Mouse (Mus musculus) heart, adult 9 months (tissue): ENCODE data around the gene Gm26741.

Experiments
- DNase-seq, 2 experiments: peaks; one replicate each; pipeline ENCODE4 v3.0.0; 2022; ENCODE audit warnings: low spot score in 2 of 2

Gm26741 gene

DNA sequence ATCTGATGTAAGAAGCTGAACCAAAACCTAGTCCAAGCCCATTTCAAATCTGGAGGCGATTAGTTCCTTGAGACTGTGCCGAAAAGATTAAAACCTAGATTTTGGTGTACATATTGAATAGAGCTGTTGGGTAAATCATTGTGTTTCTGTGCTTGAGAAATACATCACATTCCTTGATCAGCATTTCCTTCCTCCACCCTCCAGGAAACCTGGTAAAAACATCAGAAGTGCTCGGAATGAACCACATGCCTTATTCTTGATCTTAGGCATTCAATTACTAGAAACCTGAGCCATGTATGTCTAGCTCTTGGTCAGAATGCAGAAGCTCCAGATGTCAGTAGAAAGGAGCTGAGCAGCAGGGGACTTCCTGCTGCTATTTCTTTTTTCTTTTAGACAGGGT lies 30.9 kb downstream of the Gm26741 start:
- peak; percentile 57 to 74 for DNase-seq

DNA sequence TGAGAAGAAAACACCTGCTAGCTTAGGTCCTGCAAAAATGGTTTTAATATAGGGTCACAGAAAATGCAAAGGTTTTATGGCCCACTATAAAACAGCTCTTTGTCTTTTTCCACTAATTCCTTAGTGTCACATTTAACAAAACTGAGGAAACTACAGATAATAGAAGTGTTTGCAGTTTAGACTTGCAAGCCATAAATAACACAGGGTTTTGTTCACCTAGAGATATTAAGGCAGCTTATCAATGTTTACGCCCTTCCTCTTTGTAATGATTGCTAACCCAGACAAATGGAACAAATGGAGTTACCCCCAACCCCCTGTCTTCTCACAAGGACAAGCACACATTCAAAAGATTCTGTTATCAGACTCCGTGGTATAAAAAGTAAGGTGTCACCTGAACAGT lies 32.6 kb downstream of the Gm26741 start:
- DNase-seq, result no peak

DNA sequence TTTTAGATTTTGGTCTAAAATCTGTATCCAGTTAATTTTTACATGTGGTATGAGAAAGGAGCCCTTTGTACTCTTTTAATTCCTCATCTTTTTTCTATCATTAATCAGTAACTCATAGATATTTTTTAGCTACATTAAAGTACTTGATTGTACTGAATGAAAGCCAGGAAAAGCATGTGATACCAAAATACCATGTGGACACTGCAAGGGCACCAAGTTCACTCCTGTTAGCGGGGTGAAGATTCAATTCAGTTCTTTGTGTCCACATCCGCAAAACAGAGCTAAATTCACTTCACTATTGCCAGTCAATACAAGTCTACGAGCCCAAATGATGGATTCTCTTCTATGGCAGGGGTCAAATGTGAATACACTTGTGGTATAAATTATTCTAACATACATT lies 38.1 kb downstream of the Gm26741 start:
- DNase-seq, result no peak

DNA sequence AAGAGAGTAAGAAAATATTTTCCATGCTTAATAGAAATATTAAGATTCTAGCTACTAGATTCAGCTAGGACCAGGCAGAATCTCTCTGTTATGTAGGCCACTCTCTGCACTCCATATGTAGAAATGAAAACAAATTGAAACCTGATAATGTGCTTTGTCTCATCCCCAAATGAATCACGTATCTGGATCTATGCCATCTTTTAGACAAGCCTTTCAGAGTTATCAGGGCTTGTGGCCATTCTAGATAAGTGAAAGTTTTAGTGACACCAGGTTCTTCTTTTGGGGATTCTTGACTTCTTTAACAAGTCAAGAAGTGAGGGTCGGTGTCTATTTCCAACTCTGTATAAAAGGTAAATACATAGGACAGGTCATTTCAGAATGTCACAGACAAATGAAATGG lies 40.1 kb downstream of the Gm26741 start:
- DNase-seq, result no peak

DNA sequence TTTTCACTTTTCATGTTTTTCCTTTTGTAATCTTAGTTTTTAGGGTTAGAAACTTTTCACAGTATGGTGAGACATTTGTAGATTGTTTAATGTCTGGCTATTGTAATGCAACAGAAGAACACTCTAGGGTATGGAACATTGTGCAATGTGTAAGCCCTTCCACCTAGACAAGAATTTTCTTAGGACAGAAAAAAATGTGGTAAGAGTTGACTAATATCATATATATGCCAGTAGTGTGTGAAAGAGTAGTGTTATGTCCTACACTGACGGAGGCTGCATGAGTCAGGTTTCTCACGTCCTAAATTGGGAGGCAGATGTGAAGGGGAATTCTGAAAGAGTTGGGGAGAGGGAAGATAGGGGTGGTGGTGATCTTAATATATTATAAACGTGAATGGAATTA lies 41.2 kb downstream of the Gm26741 start:
- no peak for DNase-seq

DNA sequence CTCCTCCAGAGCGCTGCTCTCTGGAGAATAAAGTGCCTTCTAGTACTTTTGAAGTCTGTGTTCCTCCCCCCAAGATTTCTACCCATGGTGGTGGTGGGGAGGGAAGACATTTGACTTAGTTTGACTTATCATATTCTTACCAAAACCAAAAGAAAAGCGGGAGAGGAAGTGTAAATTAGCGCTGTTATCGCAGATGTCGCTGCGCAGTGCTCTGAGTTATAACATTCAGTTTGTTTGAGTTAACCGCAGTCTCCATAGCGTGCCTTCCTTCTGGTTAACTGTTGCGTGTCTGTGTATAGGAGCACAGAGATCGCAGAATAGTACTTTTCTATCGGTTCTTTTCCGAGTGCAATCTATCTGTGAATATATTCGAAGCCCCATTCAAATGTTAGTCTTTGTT lies 46.6 kb downstream of the Gm26741 start:
- DNase-seq, result no peak

DNA sequence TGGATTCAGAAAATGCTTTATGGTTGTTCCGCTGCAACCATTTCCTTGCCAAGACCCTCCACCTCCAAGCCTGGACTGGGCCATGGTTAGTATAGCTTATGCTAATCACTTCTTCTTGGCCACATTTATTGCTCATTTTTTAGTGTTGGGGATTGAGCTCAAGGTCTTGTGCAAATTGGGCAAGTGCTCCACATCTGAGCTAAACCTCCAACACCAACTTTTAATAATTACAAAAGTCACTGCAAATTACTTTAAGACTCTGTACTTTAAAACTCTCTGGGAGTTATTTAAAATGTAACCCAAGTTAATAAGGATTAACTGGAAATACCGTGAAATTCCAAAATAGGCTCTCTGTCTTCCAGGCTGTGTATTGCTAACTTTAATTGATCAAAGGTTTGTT lies 49.0 kb downstream of the Gm26741 start:
- no peak for DNase-seq
